Mouse (Mus musculus) C2C12 (cell line): ENCODE results near the gene Mrpl3.

Experiments used
- CTCF ChIP-seq: IDR thresholded peaks from one replicate; pipeline ENCODE4 v1.5.1; 2011; ENCODE audit not compliant: control insufficient read depth, insufficient read depth, insufficient read length
- MYOG ChIP-seq: IDR thresholded peaks from one replicate; pipeline ENCODE4 v1.6.1; 2011; ENCODE audit not compliant: control insufficient read depth, insufficient read length; ENCODE audit errors: extremely low read depth
- USF1 ChIP-seq: IDR thresholded peaks from one replicate; pipeline ENCODE4 v1.6.1; 2011; ENCODE audit warnings: low read depth, mild to moderate bottlenecking, control low read depth, moderate library complexity

DNA sequence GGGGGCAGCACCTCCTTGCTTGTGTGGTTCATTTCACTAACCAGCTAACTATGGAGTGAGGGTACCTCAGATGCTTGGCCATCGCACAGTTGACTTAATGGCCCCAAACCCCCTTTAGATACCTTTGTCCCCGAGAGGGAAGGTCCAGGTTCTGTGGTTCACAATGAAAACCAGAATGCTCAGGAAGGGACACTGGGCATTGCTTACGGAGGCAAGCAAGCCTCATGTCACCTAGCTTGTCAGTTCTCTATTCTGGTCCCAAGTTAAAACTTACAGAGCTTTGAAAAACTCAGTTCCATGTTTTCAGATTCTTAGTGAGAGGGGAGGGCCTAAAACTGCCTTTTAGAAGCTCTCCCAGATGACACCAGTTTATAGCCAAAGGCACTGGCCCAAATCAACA is 27.2 kb downstream of the Mrpl3 start:
- TF ChIP-seq MYOG (no peak), CTCF (no peak), USF1 (no peak)
